Mouse (Mus musculus) left cerebral cortex, postnatal 36 days (tissue): Measurements from ENCODE around the gene Sugt1. TPM values are rescaled to one million over a fixed set of nuclear protein-coding genes. Genes with fewer than 3 reads are reported as not detected.

Source experiments
- DNase-seq, 2 experiments: peaks; one replicate each; pipeline ENCODE4 v3.0.0; 2021 to 2022; ENCODE audit warnings: low spot score in 2 of 2, mixed read lengths in 1 of 2
- intact Hi-C: fragments of 180-260 bp; cut with DNase I; formaldehyde crosslinking; loops from one replicate; pipeline ENCODE4 v1.15.1; 2025
- total RNA-seq, 2 experiments: library from RNA; stranded (reverse); gene quantifications; 2 replicates each; pipeline ENCODE4 v1.2.3; 2021

Sugt1 gene
- total RNA-seq, result 10 to 100 TPM; 83.0 to 91.4 TPM

DNA sequence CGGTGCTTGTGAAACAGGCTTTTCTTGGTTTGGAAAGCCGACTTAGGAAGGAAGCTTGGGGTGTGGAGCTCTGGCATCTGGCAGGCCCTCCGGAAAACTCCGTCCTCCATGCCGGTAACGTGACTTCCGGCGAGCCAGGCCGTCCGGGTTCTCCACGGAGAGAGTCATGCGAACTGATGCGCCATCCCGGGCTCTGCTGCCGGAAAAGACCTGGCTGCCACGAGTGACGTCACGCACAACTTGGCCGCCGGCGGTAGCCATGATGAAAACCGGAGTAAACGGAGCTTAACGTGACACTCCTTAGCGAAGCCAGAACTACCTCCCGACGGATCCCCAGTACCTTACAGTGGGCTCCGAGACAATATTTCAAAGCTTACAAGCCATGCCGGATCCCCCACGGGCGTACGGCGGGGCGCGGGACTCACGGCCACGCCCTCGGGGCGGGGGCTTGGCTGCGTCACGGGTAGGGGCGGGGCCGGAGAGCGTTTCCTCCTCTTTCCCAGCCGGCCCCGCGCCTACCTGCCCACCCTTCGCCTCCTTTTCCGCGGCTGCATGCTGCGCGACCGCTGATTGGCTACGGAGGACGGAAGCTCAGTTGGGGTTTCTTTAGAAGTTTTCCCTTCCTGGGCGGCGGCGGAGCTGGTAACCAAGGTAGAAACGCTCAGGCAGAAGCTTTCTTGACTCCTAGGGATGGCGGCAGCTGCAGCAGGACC lies at the start of gene Sugt1:
TSS of gene Sugt1 (plus strand) at position 553 of the 713 bp plus-strand sequence.
- DNase-seq, result peak; percentile 98 to 99
- intact Hi-C loops, result loop anchor here (1.0 kb wide), 1 partner anchor 106 kb away; the partner anchor contains the start of genes Elf1 and Wbp4

DNA sequence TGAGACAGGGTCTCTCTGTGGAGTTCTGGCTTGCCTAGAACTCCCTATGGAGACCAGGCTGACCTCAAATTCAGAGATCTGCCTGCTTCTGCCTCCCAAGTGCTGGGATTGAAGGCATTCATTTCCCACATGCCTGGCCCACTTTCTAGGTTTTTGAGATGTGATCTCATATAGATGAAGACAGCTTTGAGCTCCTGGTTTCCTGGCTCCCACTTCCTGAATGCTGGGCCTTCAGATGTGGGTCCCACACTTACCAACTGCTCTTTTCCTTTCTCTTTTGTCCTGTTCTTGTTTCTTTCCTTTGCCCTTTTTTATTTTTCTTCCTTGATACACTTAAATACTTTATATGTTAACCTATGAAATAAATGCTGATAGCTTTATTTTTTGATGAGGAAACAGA lies 49.6 kb upstream of the Sugt1 start:
- intact Hi-C loops, result no loop called here
- no peak for DNase-seq

DNA sequence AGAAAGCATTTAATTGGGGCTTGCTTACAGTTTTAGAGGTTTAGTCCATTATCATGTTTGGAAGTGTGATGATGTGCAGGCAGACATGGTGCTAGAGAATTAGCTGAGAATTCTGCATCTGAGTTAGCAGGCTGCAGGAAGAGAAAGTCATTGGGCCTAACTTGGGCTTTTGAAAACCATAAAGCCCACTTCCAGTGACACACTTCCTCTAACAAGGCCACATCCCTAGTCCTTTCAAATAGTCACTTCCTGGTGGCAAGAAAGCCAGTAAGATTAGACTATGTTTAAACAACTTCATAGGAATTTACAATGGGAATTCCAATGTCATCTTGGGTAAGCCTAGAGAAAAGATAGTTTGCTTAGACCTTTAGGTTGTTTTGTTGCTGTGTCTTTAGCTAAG lies 45.9 kb upstream of the Sugt1 start:
- intact Hi-C loops, result no loop called here
- no peak for DNase-seq

DNA sequence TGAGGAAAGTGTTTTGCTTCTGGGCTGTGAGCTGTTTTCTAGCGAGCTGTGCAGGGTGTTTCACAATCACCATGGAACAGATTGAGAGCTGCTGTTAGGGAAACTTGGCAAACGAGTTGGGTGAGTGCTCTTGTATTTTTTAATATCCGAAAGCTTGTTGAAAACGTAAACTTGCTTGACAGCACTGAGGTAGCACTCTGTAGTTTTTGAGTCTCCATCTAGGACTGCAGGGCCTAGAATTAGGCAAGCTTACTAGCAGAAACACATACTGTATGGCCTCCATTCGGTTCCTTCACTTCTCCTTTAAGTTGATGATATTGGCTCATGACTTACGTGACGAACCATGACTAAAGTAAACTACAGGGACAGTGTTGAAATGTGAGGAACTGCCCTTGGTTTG lies 38.1 kb upstream of the Sugt1 start:
- no peak for DNase-seq
- intact Hi-C loops, result no loop called here

DNA sequence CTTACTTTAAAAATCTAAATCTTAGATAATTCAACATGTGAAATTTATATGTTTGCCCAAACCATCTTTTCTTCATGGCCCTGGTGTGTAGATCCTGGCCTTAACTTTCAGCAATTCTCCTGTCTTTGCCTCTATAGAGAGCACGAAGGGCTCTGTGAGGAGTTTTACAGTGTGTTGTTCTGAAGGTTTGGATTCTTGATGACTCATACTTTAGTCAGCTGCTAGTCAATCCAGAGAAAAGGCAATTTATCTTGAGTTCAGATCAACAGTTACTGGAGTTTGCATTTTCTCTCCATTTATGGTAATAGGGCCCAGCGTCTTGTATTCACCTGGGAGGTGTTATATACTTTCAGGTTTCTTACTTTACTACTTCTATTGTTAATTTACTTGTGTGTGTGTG lies 35.6 kb upstream of the Sugt1 start:
- DNase-seq, result no peak
- intact Hi-C loops, result no loop called here

DNA sequence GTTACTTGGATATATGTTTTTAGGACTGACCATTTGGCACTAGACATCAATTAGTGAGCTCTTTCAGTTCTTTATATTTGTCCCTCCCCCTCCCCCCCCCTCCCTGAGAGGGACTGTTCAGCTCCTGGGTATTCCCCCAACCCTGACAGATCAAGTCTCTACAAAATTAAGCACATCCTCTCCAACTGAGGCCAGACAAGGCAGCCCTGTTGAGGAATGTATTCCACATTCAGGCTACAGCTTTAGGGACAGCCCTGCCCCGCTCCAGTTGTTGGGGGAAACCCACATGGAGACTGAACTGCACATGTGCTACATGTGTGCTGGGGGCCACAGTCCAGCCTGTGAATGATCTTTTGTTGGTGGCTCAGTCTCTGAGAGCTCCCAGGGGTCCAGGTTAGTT lies 34.6 kb upstream of the Sugt1 start:
- no peak for DNase-seq
- intact Hi-C loops, result no loop called here

DNA sequence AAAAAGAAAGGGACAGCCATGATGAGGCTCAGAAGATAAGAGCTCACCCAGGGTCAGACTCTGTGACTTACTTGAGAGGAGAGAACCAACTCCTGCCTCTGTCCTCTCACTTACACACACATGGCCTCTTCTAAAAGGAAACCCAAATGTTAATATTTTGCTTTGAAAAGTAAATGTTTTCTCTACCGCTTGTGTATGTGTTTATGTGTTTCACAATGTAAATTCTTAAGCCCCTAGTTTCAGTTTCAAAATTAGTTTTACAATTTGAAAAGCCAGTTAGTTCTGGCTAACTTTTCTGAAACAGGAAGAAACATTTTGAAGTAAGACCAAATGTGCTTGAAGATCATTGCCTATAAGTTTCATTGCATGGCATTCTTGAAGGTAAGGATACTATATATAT lies 29.7 kb upstream of the Sugt1 start:
- DNase-seq, result no peak
- intact Hi-C loops, result no loop called here

DNA sequence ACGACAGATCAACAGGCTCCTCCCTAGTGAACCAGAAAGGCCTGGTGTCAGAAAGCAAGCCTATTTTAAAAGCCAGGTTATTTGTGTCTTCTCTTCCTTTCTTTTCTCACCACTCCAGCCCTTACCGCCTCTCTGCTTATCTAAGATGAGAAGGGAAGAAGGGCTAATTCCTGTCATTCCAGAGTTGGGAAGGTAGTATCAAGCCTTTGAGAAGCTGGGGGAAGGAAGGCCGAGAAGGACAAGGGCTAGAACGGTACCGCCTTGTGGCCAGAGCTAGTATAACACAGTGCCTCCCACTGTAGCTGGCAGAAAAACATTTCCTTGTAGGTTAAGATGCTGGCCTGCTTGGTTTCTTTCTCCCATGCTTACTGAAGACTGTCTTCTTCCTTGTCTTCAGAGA lies 24.7 kb upstream of the Sugt1 start:
- intact Hi-C loops, result no loop called here
- DNase-seq, result peak in 1 of 2 experiments; percentile 6

DNA sequence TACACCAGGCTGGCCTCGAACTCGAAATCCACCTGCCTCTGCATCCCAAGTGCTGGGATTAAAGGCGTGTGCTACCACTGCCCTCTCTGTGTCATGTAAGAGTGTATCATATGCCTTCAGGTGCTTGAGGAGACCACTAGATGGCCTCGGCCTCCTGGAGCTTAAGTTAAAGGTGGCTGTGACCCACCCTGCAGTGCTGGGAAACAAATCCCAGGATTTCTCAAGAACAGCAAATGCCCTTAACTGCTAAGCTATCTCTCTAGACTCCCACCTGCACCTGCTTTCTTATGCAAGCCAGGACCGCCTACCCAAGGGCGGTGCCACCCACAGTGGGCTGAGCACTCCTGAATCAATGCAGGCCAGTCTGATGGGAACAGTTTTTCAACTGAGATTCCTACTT lies 22.7 kb upstream of the Sugt1 start:
- no peak for DNase-seq
- intact Hi-C loops, result no loop called here

DNA sequence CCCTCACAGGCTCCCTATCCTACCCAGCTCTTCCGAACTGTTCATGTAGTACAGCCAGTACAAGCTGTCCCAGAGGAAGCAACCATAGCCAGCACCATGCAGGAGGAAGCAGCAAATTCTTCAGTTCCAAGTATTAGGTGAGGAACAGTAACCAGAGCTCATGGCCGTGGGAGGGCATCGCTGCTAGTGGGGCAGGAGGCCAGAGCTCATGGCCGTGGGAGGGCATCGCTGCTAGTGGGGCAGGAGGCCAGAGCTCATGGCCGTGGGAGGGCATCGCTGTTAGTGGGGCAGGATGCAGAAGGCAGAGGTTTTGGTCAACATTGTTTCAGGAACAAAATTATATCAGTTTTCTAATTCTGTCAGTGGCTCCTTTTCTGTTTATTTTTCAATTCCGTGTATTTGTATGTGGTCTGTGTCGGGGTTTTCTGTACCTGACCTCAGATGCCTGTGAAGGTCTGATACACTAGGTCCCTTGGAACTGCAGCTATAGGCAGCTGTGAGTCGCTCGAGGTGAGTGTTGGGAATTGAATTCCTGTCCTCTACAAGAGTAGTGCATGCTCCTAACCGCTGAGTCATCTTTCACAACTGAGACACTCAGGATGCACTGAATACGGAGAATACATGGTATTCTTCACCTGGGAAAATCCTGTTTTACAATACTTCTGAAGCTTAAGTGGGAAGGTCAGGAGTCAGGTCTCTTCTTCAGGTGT lies 13.9 kb upstream of the Sugt1 start:
- intact Hi-C loops, result no loop called here
- DNase-seq, result no peak

DNA sequence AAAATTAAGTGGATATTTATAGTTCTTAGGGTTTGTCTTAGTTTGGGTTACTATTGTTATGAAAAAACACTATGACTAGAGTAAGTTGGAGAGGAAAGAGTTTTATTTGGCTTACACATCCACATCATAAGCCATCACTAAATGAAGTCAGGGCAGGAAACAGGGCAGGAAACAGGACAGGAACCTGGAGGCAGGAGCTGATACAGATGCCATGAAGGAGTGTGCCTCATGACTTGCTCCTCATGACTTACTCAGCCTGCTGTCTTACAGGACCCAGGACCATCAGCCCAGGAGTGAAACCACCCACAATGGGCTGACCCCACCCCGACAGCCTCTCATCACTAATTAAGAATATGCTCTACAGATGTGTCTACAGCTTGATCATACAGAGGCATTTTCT lies 13.1 kb upstream of the Sugt1 start:
- intact Hi-C loops, result no loop called here
- DNase-seq, result no peak

DNA sequence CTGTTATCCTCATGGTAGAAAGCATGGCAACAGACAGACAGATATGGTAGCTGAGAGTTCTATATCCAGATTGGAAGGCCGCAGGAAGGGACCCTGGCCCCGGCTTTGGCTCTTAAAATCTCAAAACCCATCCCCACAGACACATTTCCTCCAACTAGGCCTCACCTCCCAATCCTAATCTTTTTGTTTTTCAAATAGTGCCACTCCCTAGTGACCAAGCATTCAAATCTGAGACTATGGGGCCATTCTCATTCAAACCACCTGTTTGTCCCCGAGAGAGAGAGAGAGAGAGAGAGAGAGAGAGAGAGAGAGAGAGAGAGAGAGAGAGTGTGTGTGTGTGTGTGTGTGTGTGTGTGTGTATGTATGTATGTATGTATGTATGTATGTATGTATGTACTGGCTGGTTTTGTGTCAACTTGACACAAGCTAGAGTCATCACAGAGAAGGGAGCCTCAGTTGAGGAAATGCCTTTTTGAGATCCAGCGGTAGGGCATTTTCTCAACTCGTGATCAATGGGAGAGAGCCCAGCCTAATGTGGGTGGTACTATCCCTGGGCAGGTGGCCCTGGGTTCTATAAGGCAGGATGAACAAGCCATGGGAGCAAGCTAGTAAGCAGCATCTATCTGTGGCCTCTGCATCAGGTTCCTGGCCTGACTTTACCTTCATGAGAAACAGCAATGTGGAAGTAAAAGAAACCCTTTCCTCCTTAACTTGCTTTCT lies 3.8 kb upstream of the Sugt1 start:
- intact Hi-C loops, result no loop called here
- no peak for DNase-seq

DNA sequence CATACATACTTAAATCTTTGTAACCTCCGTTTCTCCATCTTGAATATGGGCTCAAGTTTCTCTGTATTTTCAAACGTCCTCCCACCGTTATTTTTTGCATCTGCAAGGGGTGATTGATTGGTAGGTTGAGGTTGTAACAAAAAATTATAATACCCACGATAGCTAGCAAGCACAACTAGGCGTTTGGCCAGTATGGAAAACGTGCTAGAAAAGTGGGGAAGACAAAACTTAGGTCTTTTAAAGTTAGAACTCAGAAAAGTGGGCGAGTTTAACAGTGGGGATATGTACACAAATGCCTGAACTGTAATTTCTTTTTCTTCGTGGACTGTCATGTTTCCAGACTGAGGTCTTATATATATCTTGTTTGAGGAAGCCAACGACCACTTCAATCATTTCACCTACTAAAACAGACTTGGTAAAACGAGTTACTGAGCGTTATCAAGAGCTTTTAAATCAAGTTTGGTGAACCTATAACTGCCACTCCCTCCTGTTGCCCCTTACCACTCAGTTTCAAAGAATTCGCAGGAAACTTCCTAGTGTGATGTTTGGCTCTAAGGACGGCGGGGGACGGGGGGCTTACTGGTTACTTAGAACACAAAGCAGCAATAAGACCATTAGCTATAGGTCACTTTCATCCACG lies 872 bp upstream of the Sugt1 start:
- intact Hi-C loops, result loop anchor here (1.0 kb wide), 1 partner anchor 105 kb away; the partner anchor contains the start of genes Elf1 and Wbp4

DNA sequence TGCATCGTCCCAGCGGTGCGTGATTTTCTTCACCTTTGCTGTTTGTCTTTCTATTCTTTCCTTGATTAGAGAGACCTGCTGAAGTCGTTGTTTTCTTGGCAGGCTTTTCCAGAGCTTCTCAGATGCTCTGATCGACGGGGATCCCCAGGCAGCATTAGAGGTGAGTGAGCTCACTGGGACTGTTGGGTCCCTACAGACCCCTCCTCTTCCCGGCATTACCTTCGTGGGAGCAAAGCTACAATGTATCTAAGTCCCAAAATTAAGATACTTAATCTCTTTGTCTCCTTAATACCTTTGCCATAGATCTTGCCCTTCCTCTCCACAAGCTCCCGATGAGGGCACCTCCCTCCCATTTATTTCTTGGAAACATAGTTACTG lies 350 bp downstream of the Sugt1 start:
- intact Hi-C loops, result loop anchor here (1.0 kb wide), 1 partner anchor 107 kb away; the partner anchor contains the start of genes Elf1 and Wbp4
- no peak for DNase-seq

More for the DNA sequence above, 872 bp upstream of the Sugt1 start:
- DNase-seq, result no peak

DNA sequence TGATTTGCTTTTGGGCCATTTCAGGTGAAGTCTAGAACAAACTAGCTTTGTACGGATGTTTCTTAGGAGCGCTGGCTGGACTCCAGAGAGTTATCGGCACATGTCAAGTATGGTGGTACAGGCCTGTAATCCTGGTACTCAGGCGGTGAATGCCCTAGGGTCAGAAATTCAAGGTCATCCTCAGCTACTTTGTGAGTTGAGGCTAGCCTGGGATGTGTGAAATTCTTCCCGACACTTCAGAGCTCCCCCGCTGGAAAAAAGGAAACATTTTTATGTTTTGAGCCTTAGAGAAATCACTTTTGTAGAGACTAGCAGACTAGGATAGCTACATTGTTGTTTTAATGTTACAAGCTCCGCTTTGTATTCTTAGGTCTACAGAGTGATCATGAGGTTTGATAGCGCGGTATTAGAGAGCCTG lies 1.1 kb downstream of the Sugt1 start:
- intact Hi-C loops, result no loop called here

DNA sequence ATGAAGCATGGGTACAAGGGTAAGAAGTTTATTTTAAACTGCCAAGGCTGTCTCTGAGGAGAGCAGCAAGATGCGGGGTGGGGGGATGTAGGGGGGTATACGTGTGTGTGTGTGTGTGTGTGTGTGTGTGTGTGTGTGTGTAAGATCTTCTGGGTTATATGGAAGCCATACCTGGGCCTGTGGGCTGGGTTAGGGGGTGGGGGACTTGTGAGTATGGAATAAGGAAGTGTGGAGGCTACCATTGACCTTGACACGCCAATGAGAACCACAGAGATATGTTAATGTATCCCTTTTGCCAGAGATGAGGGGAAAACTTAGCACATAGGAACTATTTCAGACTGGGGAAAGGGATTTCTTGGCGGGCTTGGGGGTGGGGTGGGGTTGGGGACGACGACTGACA lies 1.9 kb downstream of the Sugt1 start:
- intact Hi-C loops, result no loop called here

More for the DNA sequence above, 1.1 kb downstream of the Sugt1 start:
- DNase-seq, result no peak

DNA sequence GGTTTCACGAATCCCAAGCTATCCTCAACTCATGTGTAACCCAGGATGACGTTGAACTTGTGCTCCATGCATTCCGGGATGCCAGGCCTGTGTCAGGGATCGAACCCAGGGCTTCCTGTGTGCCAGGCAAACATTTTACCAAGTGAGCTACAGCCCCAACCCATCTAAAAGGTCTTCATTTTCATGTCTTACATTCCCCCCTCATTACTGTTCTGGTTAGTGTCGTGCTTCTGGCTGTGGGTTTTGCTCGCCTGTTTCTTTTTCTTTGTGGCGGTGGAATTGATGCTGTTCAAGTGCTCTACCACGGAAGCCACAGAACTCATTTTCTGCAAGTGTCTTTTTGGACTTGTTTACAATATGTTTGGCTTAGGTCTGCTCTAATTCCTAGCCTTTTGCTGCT lies 3.4 kb downstream of the Sugt1 start:
- intact Hi-C loops, result no loop called here
- no peak for DNase-seq

More for the DNA sequence above, 1.9 kb downstream of the Sugt1 start:
- DNase-seq, result no peak

DNA sequence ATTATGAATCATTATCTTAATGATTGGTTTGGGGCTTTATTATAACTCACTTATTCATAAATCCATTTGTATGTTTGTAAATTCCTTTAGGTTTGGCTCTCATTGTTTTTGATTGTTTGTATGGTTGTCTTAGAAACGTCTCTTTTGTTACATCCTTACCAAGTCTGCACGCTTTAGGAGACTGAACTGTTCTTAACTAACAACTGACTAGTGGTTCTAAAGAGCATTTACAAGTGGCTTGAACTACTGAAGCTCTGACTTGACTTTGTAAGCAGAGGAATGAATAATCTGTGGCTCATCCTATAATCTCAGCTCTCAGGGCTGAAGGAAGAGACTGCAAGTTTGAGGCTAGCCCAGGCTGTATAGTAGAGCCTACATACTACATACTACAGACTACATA lies 4.1 kb downstream of the Sugt1 start:
- intact Hi-C loops, result no loop called here
- DNase-seq, result no peak

DNA sequence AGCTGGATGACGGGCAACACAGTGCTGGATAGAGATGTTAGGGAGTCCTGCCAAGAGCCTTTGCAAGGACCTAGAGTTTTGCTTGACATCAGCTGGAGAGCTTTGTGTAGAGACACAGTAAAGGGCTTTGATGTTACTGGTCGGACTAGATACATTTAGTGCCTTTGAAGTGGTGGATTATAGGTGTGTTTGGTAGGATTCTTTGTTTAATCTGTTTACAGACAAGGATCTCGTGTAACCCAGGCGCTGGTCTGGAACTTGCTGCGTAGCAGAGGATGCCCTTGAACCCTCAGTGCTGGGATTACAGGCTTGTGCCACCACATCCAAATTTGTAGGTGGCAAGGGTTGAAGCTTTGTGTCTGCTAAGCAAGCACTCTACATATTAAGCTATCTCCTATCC lies 6.6 kb downstream of the Sugt1 start:
- DNase-seq, result no peak
- intact Hi-C loops, result no loop called here

DNA sequence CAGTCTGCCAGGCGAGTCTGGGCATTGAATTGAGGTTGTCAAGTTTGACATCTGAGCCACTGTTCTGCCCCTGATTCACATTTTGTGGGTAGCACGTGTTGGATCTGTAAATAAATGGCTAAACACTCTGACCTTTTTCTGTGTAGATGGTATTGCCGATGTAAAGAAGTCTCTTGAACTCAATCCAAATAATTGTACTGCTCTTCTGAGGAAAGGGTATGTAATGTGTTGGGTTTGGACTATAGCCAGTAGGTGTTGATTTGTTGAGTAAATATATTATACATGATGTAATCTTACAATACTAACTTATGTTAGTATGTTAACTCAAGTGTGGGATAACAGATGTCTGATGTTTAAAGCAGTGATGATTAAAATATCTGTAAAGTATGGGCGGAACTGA lies 9.1 kb downstream of the Sugt1 start:
- DNase-seq, result no peak

More for the DNA sequence above, 9.1 kb downstream of the Sugt1 start:
- intact Hi-C loops, result no loop called here
